Mouse (Mus musculus) heart, adult 9 months (tissue): ENCODE results near the gene Polr3f.

Source experiments
- DNase-seq, 2 experiments: peaks; one replicate each; pipeline ENCODE4 v3.0.0; 2022; ENCODE audit warnings: low spot score in 2 of 2

Polr3f gene

GRCm38 (mm10) chr2:144526981-144527820 lies at the start of gene Polr3f, which contains the start of gene Dzank1:
Polr3f (plus strand) TSS chr2:144527718.
Dzank1 (minus strand) TSS chr2:144527414.
- peak; percentile 97 to 99 for DNase-seq

- DNase-seq, result peak; percentile 50 to 55
Measured at GRCm38 (mm10) chr2:144479421-144479820, 48.1 kb upstream of the Polr3f start.

- DNase-seq, result peak; percentile 16 to 35
Measured at GRCm38 (mm10) chr2:144484084-144484483, 43.4 kb upstream of the Polr3f start.

GRCm38 (mm10) chr2:144485439-144485838 lies 42.1 kb upstream of the Polr3f start:
- peak; percentile 31 to 45 for DNase-seq

- no peak for DNase-seq
Measured at GRCm38 (mm10) chr2:144487476-144487875, 40.0 kb upstream of the Polr3f start.

GRCm38 (mm10) chr2:144489342-144489741 lies 38.2 kb upstream of the Polr3f start:
- no peak for DNase-seq

GRCm38 (mm10) chr2:144502134-144502533 lies 25.4 kb upstream of the Polr3f start:
- DNase-seq, result no peak

GRCm38 (mm10) chr2:144514619-144515018 lies 12.9 kb upstream of the Polr3f start:
- DNase-seq, result no peak

GRCm38 (mm10) chr2:144519772-144520171 lies 7.7 kb upstream of the Polr3f start:
- DNase-seq, result no peak

GRCm38 (mm10) chr2:144525856-144526255 lies 1.7 kb upstream of the Polr3f start:
- DNase-seq, result no peak

- no peak for DNase-seq
Measured at GRCm38 (mm10) chr2:144527821-144528174, 280 bp downstream of the Polr3f start.

- DNase-seq, result no peak
Measured at GRCm38 (mm10) chr2:144537123-144537522, 9.6 kb downstream of the Polr3f start.

- DNase-seq, result no peak
Measured at GRCm38 (mm10) chr2:144541246-144541645, 13.7 kb downstream of the Polr3f start.

- DNase-seq, result no peak
Measured at GRCm38 (mm10) chr2:144543670-144544069, 16.2 kb downstream of the Polr3f start.

- DNase-seq, result no peak
Measured at GRCm38 (mm10) chr2:144544630-144545029, 17.1 kb downstream of the Polr3f start.

- DNase-seq, result no peak
Measured at GRCm38 (mm10) chr2:144545061-144545460, 17.5 kb downstream of the Polr3f start.

GRCm38 (mm10) chr2:144545481-144545880 lies 18.0 kb downstream of the Polr3f start:
- DNase-seq, result no peak

GRCm38 (mm10) chr2:144547559-144547958 lies 20.0 kb downstream of the Polr3f start:
- DNase-seq, result no peak

GRCm38 (mm10) chr2:144550529-144550928 lies 23.0 kb downstream of the Polr3f start, which contains the start of gene Rbbp9:
Rbbp9 (minus strand) TSS chr2:144550869.
- DNase-seq, result peak; percentile 47 to 56

GRCm38 (mm10) chr2:144553905-144554304 lies 26.4 kb downstream of the Polr3f start:
- DNase-seq, result no peak

- no peak for DNase-seq
Measured at GRCm38 (mm10) chr2:144555286-144555819, 27.8 kb downstream of the Polr3f start.

GRCm38 (mm10) chr2:144555820-144556552 lies 28.5 kb downstream of the Polr3f start, which contains the start of gene Sec23b:
Sec23b (plus strand) TSS chr2:144556229.
- DNase-seq, result peak; percentile 98 to 99
